In the genomic region with DNA sequence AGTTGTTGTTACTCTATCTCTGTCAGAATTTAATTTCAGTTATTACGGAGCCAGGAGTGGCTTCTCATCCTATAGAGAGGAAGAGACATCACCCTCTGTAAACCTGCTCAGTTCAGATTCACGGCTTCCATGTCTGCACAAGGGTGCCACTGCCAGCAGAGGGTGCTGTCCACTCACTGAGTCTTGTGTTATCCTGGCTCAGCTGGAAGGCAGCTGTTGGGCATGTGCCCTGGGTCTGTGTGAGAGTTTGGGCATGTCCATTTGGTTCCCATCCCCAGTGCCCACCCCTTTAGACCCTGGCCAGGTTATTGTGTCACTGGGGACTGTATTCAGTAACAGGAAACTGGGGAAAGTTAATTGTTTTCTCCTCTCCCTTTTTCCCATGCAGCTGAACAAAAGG, we compare ENCODE assay signal across 7 mouse cellular contexts. TPM values are rescaled to one million over a fixed set of nuclear protein-coding genes. Genes with fewer than 3 reads are reported as not detected.
A peak's percentile ranks its signal among the peaks of the same experiment; 100 is the strongest.
DNase-seq lines count a peak whose midpoint lies in the region; ATAC-seq and TF ChIP-seq lines count a peak whose summit lies in the region.

No protein-coding gene starts in this region.

- peak; percentile 81; the same call in 1 of the 2 replicates for ATAC-seq in frontal cortex, adult (ENCODE audit: low TSS enrichment)
- peak; percentile 99 for ATAC-seq in megakaryocyte progenitor cell, adult 5-6 weeks (replicated peaks; ENCODE audit: poor library complexity)

- no peak overlapping the region for H3K27ac ChIP-seq in small intestine, adult 2 months (ENCODE audit: insufficient read depth, low read depth, low read length)

- peak; percentile 95 for TF ChIP-seq CTCF in small intestine, adult 2 months (IDR thresholded peaks at IDR 0.05; ENCODE audit: extremely low read depth, insufficient read length, insufficient replicate concordance, low read depth, low read length)

- H3K27me3 ChIP-seq in small intestine, adult 2 months (ENCODE audit: control insufficient read depth, insufficient read depth, low read length) = no peaks in the 10 kb centered on the region

- no peaks in the 10 kb centered on the region for H3K36me3 ChIP-seq in small intestine, adult 2 months (ENCODE audit: control insufficient read depth, insufficient read depth, low read length)

- no peak for TF ChIP-seq POLR2A in small intestine, adult 2 months (IDR thresholded peaks at IDR 0.05; ENCODE audit: low read depth, low read length)

- WGBS in small intestine, adult 2 months = 26% methylated on average over 2 of the region's 2 CpGs

- H3K4me3 ChIP-seq in small intestine, adult 2 months (ENCODE audit: low read depth, low read length) = no peak overlapping the region

- DNase-seq in NIH3T3 (ENCODE audit: low read depth) = peak; percentile 93
- peak; percentile 67 for DNase-seq in c-Kit-positive CD71-positive TER-119-positive erythroid progenitor cells, embryonic 14.5 days (ENCODE audit: low spot score)
- DNase-seq in hindlimb bud, embryonic 11.5 days (ENCODE audit: extremely low spot score, low read depth, low spot score) = peak; percentile 47
- peak; percentile 77 to 80 for DNase-seq in left cerebral cortex, adult 18-20 months (ENCODE audit: low spot score in 2 of 2)

- no peaks in the 10 kb centered on the region for H3K4me1 ChIP-seq in small intestine, adult 2 months (ENCODE audit: control insufficient read depth, insufficient read depth, insufficient read length, low read length)

RNA-seq across cellular contexts. Expression of a gene that starts 55.7 kb away (rescaled TPM):
- 10 to 100 TPM; 78.6 to 83.2 TPM for total RNA-seq in left cerebral cortex, adult 18-20 months (2021)
- 5.8 and 6.3 TPM in 2 replicates for total RNA-seq in megakaryocyte progenitor cell, adult 5-6 weeks (2015)
- 4.4 and 6.1 TPM in 2 replicates for total RNA-seq in megakaryocyte progenitor cell, adult 5-6 weeks (2017)
- 3.3 and 6.4 TPM in 2 replicates for polyA plus RNA-seq in small intestine, adult 2 months (2012; rRNA removed)

RNA-seq across cellular contexts. Expression of a gene that starts 55.8 kb away (rescaled TPM):
- 10 to 100 TPM; 30.3 to 31.4 TPM for total RNA-seq in left cerebral cortex, adult 18-20 months (2021)
- total RNA-seq in megakaryocyte progenitor cell, adult 5-6 weeks (2015) = 15.3 and 23.1 TPM in 2 replicates
- total RNA-seq in megakaryocyte progenitor cell, adult 5-6 weeks (2017) = 29.5 and 32.7 TPM in 2 replicates
- polyA plus RNA-seq in small intestine, adult 2 months (2012; rRNA removed) = 10.2 and 18.7 TPM in 2 replicates

Comparison
In these comparisons a context has a peak if more than half of its experiments do, and no peak if none do; other contexts are left out.
1. RNA of a gene that starts 55.7 kb away (total RNA-seq): 78.6 to 83.2 TPM in left cerebral cortex, adult 18-20 months; 4.4 to 6.3 TPM in megakaryocyte progenitor cell, adult 5-6 weeks; every median in the first group is over 10 times any median in the second.
2. Peak in every context shown above with its lines, with median percentiles within 50 percentile points of each other: DNase-seq.